Mouse (Mus musculus) heart, postnatal 0 days (tissue): ENCODE measurements at regions not wholly inside any gene's neighbourhood (a gene's known extent, or its start where the extent isn't known, plus 50 kb on each side); places are given as distances from the start of the nearest gene placed in this dataset.

ENCODE experiments used
- CTCF ChIP-seq: IDR thresholded peaks from 2 replicates; pipeline ENCODE4 v1.5.1; 2016; ENCODE audit warnings: antibody characterized with exemption, control low read depth, low read depth
- EP300 ChIP-seq: IDR thresholded peaks from 2 replicates; pipeline ENCODE4 v1.6.1; 2016; ENCODE audit warnings: antibody characterized with exemption, low read depth

- TF ChIP-seq CTCF (no peak), EP300 (no peak)
Observed at GRCm38 (mm10) chr8:54441143-54441542, 88.2 kb upstream of the Asb5 start.
